Mouse (Mus musculus) liver, embryonic 15.5 days (tissue): Measurements from ENCODE around the gene Olfr510. TPM values are rescaled to one million over a fixed set of nuclear protein-coding genes. Genes with fewer than 3 reads are reported as not detected.
"Not testable (repeated sequence)": the region's sequence is repeated elsewhere in the genome, so short reads cannot be mapped to it uniquely, and the experiment has no call there.

Experiments used
- ATAC-seq: fragments of 200-750 bp; cut with Nextera tagmentation; 2 replicates; pipeline ENCODE4 v1.8.0; 2017; ENCODE audit warnings: moderate number of reproducible peaks, mild to moderate bottlenecking, moderate library complexity; ENCODE audit not compliant: insufficient read depth
- H3K27ac ChIP-seq: fragments of 300-500 bp; sonication (generic); replicated peaks from 2 replicates; pipeline ENCODE4 v1.5.1; 2015; ENCODE audit warnings: mild to moderate bottlenecking, inconsistent platforms
- H3K27me3 ChIP-seq: fragments of 300-500 bp; sonication (generic); 2 replicates; pipeline ENCODE4 v1.6.1; 2015; ENCODE audit warnings: mild to moderate bottlenecking, inconsistent platforms
- H3K36me3 ChIP-seq: fragments of 300-500 bp; sonication (generic); replicated peaks from 2 replicates; pipeline ENCODE4 v1.6.1; 2015; ENCODE audit warnings: moderate library complexity, mild to moderate bottlenecking, inconsistent platforms
- H3K4me1 ChIP-seq: fragments of 300-500 bp; sonication (generic); replicated peaks from 2 replicates; pipeline ENCODE4 v1.6.1; 2015; ENCODE audit warnings: inconsistent platforms
- H3K4me2 ChIP-seq: fragments of 300-500 bp; sonication (generic); 2 replicates; pipeline ENCODE4 v1.6.1; 2015; ENCODE audit warnings: moderate library complexity, mild to moderate bottlenecking, inconsistent platforms
- H3K4me3 ChIP-seq: fragments of 300-500 bp; sonication (generic); replicated peaks from 2 replicates; pipeline ENCODE4 v1.5.1; 2015; ENCODE audit warnings: mild to moderate bottlenecking, inconsistent platforms
- H3K9ac ChIP-seq: fragments of 300-500 bp; sonication (generic); 2 replicates; pipeline ENCODE4 v1.6.1; 2015; ENCODE audit warnings: moderate library complexity, mild to moderate bottlenecking, inconsistent platforms
- H3K9me3 ChIP-seq: fragments of 300-500 bp; sonication (generic); replicated peaks from 2 replicates; pipeline ENCODE4 v1.6.1; 2016; ENCODE audit warnings: inconsistent platforms
- WGBS: fragments of 180-500 bp; shearing (Covaris S2); methylation state at CpG from one replicate; pipeline ENCODE4 v1.1.7; 2015; ENCODE audit warnings: mixed read lengths; ENCODE audit not compliant: insufficient replicate concordance; 5-methylcytosine and 5-hydroxymethylcytosine counted together
- polyA plus RNA-seq: library from polyadenylated mRNA; unstranded; fragments of >200 nt; fragmentation: Nextera tagmentation; extraction: Ambion mirVana; gene quantifications from 2 replicates; pipeline ENCODE4 v1.2.1, GENCODE M21; 2015

The Olfr510 gene
- polyA plus RNA-seq, result not detected in 2 replicates

- no peaks in the 10 kb centered on the region for H3K27me3 ChIP-seq
- no peak within 1 kb of the TSS for H3K27ac ChIP-seq
- no peaks in the 10 kb centered on the region for H3K36me3 ChIP-seq
- 69% methylated on average over 1 of the region's 1 CpGs for WGBS
- ATAC-seq, result no peak
- no peak within 1 kb of the TSS for H3K4me2 ChIP-seq
- H3K9ac ChIP-seq, result no peak within 1 kb of the TSS
- H3K9me3 ChIP-seq, result no peaks in the 10 kb centered on the region
- no peaks in the 10 kb centered on the region for H3K4me1 ChIP-seq
- H3K4me3 ChIP-seq, result no peak within 1 kb of the TSS
Observed at GRCm38 (mm10) chr7:108666118-108666517, at the start of gene Olfr510. TSS of gene Olfr510 (plus strand) at chr7:108666418.

GRCm38 (mm10) chr7:108616781-108617180 is 49.4 kb upstream of the Olfr510 start:
- H3K27ac ChIP-seq, H3K9ac ChIP-seq, H3K4me2 ChIP-seq, H3K36me3 ChIP-seq, H3K4me1 ChIP-seq, ATAC-seq, H3K9me3 ChIP-seq, H3K27me3 ChIP-seq, H3K4me3 ChIP-seq: not testable (repeated sequence)
- whole genome bisulfite sequencing, result 48% methylated on average over 3 of the region's 3 CpGs

GRCm38 (mm10) chr7:108621514-108621913 is 44.7 kb upstream of the Olfr510 start, which contains the start of gene Olfr507:
TSS of gene Olfr507 (plus strand) at chr7:108621814.
- Histone ChIP-seq H3K27ac (no peak within 1 kb of the TSS), H3K9ac (no peak within 1 kb of the TSS), H3K4me2 (no peak within 1 kb of the TSS), H3K36me3 (no peaks in the 10 kb centered on the region), H3K9me3 (no peaks in the 10 kb centered on the region), H3K4me3 (no peak within 1 kb of the TSS), H3K27me3 (no peaks in the 10 kb centered on the region), H3K4me1 (no peaks in the 10 kb centered on the region)
- 41% methylated on average over 2 of the region's 2 CpGs for WGBS
- ATAC-seq, result no peak

DNA sequence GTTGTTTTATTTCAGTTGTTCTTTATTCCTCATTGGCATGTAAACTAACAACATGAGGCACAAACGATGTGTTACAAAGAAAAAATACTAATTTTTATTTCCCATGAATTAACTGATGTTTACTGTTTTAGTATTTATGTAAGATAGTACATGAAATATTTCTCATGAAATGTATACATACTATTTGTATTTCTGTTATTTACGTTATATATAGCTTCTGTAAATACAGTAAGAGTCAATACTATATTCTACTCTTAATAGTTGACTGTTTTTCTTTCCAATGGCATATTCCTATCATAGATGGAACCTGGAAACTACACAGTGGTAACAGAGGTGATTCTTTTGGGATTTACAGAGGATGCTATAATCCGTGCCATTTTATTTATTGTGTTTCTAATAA is 36.5 kb upstream of the Olfr510 start, which contains the start of gene Olfr508:
Gene Olfr508, plus strand, starts transcription at position 301 of the 400 bp plus-strand sequence.
- no peaks in the 10 kb centered on the region for H3K4me1 ChIP-seq
- H3K4me3 ChIP-seq, result no peak within 1 kb of the TSS
- no peak within 1 kb of the TSS for H3K4me2 ChIP-seq
- no peak within 1 kb of the TSS for H3K9ac ChIP-seq
- no peak for ATAC-seq
- 66% methylated on average over 3 of the region's 3 CpGs for WGBS
- H3K27ac ChIP-seq, result no peak within 1 kb of the TSS
- H3K36me3 ChIP-seq, result no peaks in the 10 kb centered on the region
- H3K9me3 ChIP-seq, result no peaks in the 10 kb centered on the region
- H3K27me3 ChIP-seq, result no peaks in the 10 kb centered on the region

GRCm38 (mm10) chr7:108651806-108652205 is 14.4 kb upstream of the Olfr510 start, which contains the start of gene Olfr509:
TSS of gene Olfr509 (minus strand) at chr7:108651906.
- no peak within 1 kb of the TSS for H3K4me2 ChIP-seq
- no peaks in the 10 kb centered on the region for H3K36me3 ChIP-seq
- no peaks in the 10 kb centered on the region for H3K9me3 ChIP-seq
- H3K4me1 ChIP-seq, result no peaks in the 10 kb centered on the region
- H3K4me3 ChIP-seq, result no peak within 1 kb of the TSS
- H3K27me3 ChIP-seq, result no peaks in the 10 kb centered on the region
- ATAC-seq, result no peak
- no peak within 1 kb of the TSS for H3K27ac ChIP-seq
- no peak within 1 kb of the TSS for H3K9ac ChIP-seq

DNA sequence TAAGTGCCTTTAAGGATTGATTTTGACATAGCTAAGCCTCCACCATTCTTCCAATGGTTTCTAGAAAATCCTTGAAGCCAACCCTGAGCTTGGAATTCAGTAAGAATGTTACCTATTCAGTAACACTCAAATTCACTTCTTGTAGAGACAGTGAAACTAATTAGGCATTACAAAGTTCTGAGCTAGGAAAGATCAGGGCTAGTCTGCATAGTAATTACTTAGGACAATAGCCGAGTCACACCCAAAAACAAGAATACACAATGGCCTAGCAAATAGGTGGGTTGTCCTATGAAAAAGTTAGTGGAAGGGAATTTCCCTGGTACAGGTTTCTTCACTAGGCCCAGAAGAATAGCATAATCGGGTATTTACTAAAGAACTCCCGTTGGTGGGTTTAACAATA is 3.8 kb upstream of the Olfr510 start:
- H3K36me3 ChIP-seq, result no peaks in the 10 kb centered on the region
- no peaks in the 10 kb centered on the region for H3K27me3 ChIP-seq
- no peak overlapping the region for H3K9ac ChIP-seq
- no peak overlapping the region for H3K4me2 ChIP-seq
- no peak overlapping the region for H3K4me3 ChIP-seq
- WGBS, result 55% methylated on average over 3 of the region's 3 CpGs
- H3K27ac ChIP-seq, result no peak overlapping the region
- no peak for ATAC-seq
- H3K9me3 ChIP-seq, result no peaks in the 10 kb centered on the region
- no peaks in the 10 kb centered on the region for H3K4me1 ChIP-seq

- Histone ChIP-seq H3K4me2 (no peak overlapping the region), H3K36me3 (no peaks in the 10 kb centered on the region), H3K4me1 (no peaks in the 10 kb centered on the region), H3K4me3 (no peak overlapping the region), H3K27ac (no peak overlapping the region), H3K9ac (no peak overlapping the region), H3K27me3 (no peaks in the 10 kb centered on the region), H3K9me3 (no peaks in the 10 kb centered on the region)
- no peak for ATAC-seq
- WGBS, result 41% methylated on average over 1 of the region's 1 CpGs
Observed at GRCm38 (mm10) chr7:108671058-108671457, 4.8 kb downstream of the Olfr510 start.

GRCm38 (mm10) chr7:108678886-108679285 is 12.7 kb downstream of the Olfr510 start:
- Histone ChIP-seq H3K27me3 (no peaks in the 10 kb centered on the region), H3K4me2 (no peak overlapping the region), H3K9me3 (no peaks in the 10 kb centered on the region), H3K9ac (no peak overlapping the region), H3K27ac (no peak overlapping the region), H3K36me3 (no peaks in the 10 kb centered on the region), H3K4me3 (no peak overlapping the region), H3K4me1 (no peaks in the 10 kb centered on the region)
- 59% methylated on average over 4 of the region's 4 CpGs for WGBS
- no peak for ATAC-seq

DNA sequence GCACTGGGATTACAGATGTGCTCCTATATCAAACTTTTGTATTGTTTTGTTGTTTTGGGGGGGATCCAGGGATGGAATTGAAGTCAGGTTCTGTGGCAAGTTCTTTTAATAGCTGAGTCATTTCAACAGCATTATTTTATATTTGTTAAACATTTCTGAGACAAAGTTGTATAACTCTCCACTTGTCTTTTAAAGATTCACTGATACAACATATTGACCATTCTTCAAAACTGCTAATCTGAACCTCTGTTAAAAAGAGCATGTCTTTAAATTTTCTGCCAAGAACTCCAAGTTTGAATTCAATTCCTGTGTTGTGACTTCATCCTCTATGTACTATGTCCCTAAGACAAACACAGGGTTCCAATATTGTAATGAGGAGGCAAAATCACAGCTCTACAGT is 46.8 kb downstream of the Olfr510 start, which contains the start of gene Olfr512:
Gene Olfr512, plus strand, starts transcription at position 301 of the 400 bp plus-strand sequence.
- Histone ChIP-seq H3K4me1 (no peaks in the 10 kb centered on the region), H3K27ac (no peak within 1 kb of the TSS), H3K36me3 (no peaks in the 10 kb centered on the region), H3K9me3 (no peaks in the 10 kb centered on the region), H3K9ac (no peak within 1 kb of the TSS), H3K27me3 (no peaks in the 10 kb centered on the region), H3K4me2 (no peak within 1 kb of the TSS), H3K4me3 (no peak within 1 kb of the TSS)
- no peak for ATAC-seq

Other genes starting within 250 kb of the Olfr510 start
- gene Olfr497, start 246.0 kb upstream of the Olfr510 start, polyA plus RNA-seq, result not detected in 2 replicates
- not detected in 2 replicates for gene Olfr498, start 201.1 kb upstream of the Olfr510 start, polyA plus RNA-seq
- gene Olfr502, start 141.4 kb upstream of the Olfr510 start, polyA plus RNA-seq, result not detected in 2 replicates
- gene Olfr503, start 121.9 kb upstream of the Olfr510 start, polyA plus RNA-seq, result not detected in 2 replicates
- gene Olfr504, start 100.6 kb upstream of the Olfr510 start, polyA plus RNA-seq, result not detected in 2 replicates
- gene Olfr506, start 55.6 kb upstream of the Olfr510 start, polyA plus RNA-seq, result not detected in 2 replicates
- not detected in 2 replicates for gene Olfr507, start 44.6 kb upstream of the Olfr510 start, polyA plus RNA-seq
- gene Olfr508, start 36.4 kb upstream of the Olfr510 start, polyA plus RNA-seq, result not detected in 2 replicates
- not detected in 2 replicates for gene Olfr509, start 14.5 kb upstream of the Olfr510 start, polyA plus RNA-seq
- not detected in 2 replicates for gene Olfr512, start 46.9 kb downstream of the Olfr510 start, polyA plus RNA-seq
- gene Olfr513, start 84.6 kb downstream of the Olfr510 start, polyA plus RNA-seq, result not detected in 2 replicates
- not detected in 2 replicates for gene Olfr514, start 159.6 kb downstream of the Olfr510 start, polyA plus RNA-seq
- gene Olfr516, start 184.1 kb downstream of the Olfr510 start, polyA plus RNA-seq, result not detected in 2 replicates
- not detected in 2 replicates for gene Olfr517, start 206.0 kb downstream of the Olfr510 start, polyA plus RNA-seq
- gene Olfr518, start 218.6 kb downstream of the Olfr510 start, polyA plus RNA-seq, result not detected in 2 replicates
- not detected in 2 replicates for gene Olfr519, start 228.0 kb downstream of the Olfr510 start, polyA plus RNA-seq